Mouse (Mus musculus) right cerebral cortex, postnatal 10 days (tissue): Measurements from ENCODE around the gene A630089N07Rik.

ENCODE experiments used
- DNase-seq, 2 experiments: peaks; one replicate each; pipeline ENCODE4 v3.0.0; 2021; ENCODE audit warnings: low spot score in 2 of 2

A630089N07Rik gene

GRCm38 (mm10) chr16:97962151-97962948 is 119.9 kb downstream of the A630089N07Rik start, which contains the start of the genes C2cd2 and Zbtb21:
C2cd2 (minus strand) TSS chr16:97962598.
Zbtb21 (minus strand) TSS chr16:97962622.
- DNase-seq = peak; percentile 98

GRCm38 (mm10) chr16:97961381-97962150 is 120.7 kb downstream of the A630089N07Rik start:
- no peak for DNase-seq

- DNase-seq = no peak
Observed at GRCm38 (mm10) chr16:97960348-97960747, 121.9 kb downstream of the A630089N07Rik start.

- DNase-seq = peak in 1 of 2 experiments; percentile 3
Observed at GRCm38 (mm10) chr16:97958401-97958973, 123.8 kb downstream of the A630089N07Rik start.

- peak in 1 of 2 experiments; percentile 8 for DNase-seq
Observed at GRCm38 (mm10) chr16:97957626-97958025, 124.6 kb downstream of the A630089N07Rik start.

GRCm38 (mm10) chr16:97956011-97956410 is 126.2 kb downstream of the A630089N07Rik start:
- DNase-seq = peak in 1 of 2 experiments; percentile 19

GRCm38 (mm10) chr16:97953300-97953699 is 128.9 kb downstream of the A630089N07Rik start:
- peak in 1 of 2 experiments; percentile 14 for DNase-seq

GRCm38 (mm10) chr16:97952801-97953200 is 129.4 kb downstream of the A630089N07Rik start:
- peak in 1 of 2 experiments; percentile 15 for DNase-seq

GRCm38 (mm10) chr16:97952371-97952770 is 129.9 kb downstream of the A630089N07Rik start:
- peak in 1 of 2 experiments; percentile 20 for DNase-seq
